Mouse (Mus musculus) testis, adult 2 months (tissue): Measurements from ENCODE around the gene Ralgds. TPM values are rescaled to one million over a fixed set of nuclear protein-coding genes. Genes with fewer than 3 reads are reported as not detected.
"Not testable (repeated sequence)": the region's sequence is repeated elsewhere in the genome, so short reads cannot be mapped to it uniquely, and the experiment has no call there.

Source experiments
- H3K27ac ChIP-seq: fragments of 200-500 bp; 2 replicates; pipeline ENCODE4 v1.5.1; 2012; ENCODE audit warnings: low read depth, low read length; ENCODE audit not compliant: control insufficient read depth, insufficient read depth
- H3K27me3 ChIP-seq: fragments of 200-500 bp; 2 replicates; pipeline ENCODE4 v1.6.1; 2012; ENCODE audit warnings: mild to moderate bottlenecking, low read length, moderate library complexity; ENCODE audit not compliant: control insufficient read depth, insufficient read depth
- H3K36me3 ChIP-seq: fragments of 200-500 bp; 2 replicates; pipeline ENCODE4 v1.6.1; 2012; ENCODE audit warnings: mild to moderate bottlenecking, low read length; ENCODE audit not compliant: control insufficient read depth, insufficient read depth
- H3K4me1 ChIP-seq: fragments of 200-500 bp; 2 replicates; pipeline ENCODE4 v1.6.1; 2012; ENCODE audit warnings: low read length; ENCODE audit not compliant: control insufficient read depth, insufficient read depth
- H3K4me3 ChIP-seq: fragments of 200-500 bp; 2 replicates; pipeline ENCODE4 v1.5.1; 2012; ENCODE audit warnings: low read depth, mild to moderate bottlenecking, low read length, moderate library complexity, mixed read lengths; ENCODE audit not compliant: control insufficient read depth
- CTCF ChIP-seq: fragments of 200-500 bp; IDR thresholded peaks from 2 replicates; pipeline ENCODE4 v1.5.1; 2012; ENCODE audit warnings: low read depth, mild to moderate bottlenecking, inconsistent platforms, low read length, moderate library complexity; ENCODE audit not compliant: control insufficient read depth, insufficient read depth, insufficient replicate concordance
- POLR2A ChIP-seq: fragments of 200-500 bp; IDR thresholded peaks from 2 replicates; pipeline ENCODE4 v1.6.1; 2012; ENCODE audit warnings: low read depth, mild to moderate bottlenecking, inconsistent platforms, low read length, moderate library complexity; ENCODE audit not compliant: control insufficient read depth
- polyA plus RNA-seq: library from polyadenylated mRNA; depleted of rRNA; stranded (reverse); fragments of >200 nt; gene quantifications from 2 replicates; pipeline ENCODE4 v1.2.3, GENCODE M21; 2012

Ralgds gene
- polyA plus RNA-seq, 1 experiment = 147 TPM

DNA sequence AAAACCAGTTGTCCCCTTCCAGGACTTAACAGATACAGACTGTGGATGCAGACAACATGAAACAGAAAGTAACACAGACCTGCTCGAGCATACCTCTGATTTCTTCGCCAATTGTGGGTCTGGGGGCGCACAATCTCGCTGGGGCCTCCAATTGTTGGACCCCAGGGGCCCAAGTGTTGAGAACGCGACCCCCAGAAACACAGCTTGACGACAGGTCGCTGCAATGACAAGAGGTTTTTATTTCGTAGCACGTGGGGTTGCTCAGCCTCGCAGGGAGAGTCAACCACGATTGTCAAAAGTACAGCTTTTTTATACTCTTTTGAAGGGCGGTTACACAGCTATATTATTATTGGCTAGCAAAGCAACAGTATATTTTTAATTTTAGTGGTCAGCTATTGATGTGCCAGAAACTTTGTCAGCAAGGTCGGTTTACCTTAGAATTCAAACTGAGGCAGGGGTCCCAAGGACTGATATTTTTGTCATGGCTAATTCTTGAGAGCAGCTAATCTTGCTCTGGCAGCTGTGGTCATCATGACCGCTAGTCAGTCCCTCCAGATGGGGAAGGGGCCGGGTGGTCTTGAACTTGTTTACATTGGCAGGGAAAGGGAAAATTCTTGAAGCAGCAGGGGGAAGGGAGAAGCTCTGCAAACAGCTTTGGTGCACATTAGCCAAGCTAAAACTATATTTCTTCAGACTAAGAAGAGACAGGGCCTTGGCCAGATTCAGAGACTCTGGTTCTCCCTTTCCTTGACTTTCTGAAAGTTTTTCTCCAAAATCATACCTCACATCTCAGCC lies 16.9 kb upstream of the Ralgds start:
- no peak overlapping the region for H3K4me3 ChIP-seq
- no peak for TF ChIP-seq POLR2A
- no peak for TF ChIP-seq CTCF
- no peaks in the 10 kb centered on the region for H3K27me3 ChIP-seq
- no peaks in the 10 kb centered on the region for H3K36me3 ChIP-seq
- no peaks in the 10 kb centered on the region for H3K4me1 ChIP-seq
- H3K27ac ChIP-seq = no peak overlapping the region

DNA sequence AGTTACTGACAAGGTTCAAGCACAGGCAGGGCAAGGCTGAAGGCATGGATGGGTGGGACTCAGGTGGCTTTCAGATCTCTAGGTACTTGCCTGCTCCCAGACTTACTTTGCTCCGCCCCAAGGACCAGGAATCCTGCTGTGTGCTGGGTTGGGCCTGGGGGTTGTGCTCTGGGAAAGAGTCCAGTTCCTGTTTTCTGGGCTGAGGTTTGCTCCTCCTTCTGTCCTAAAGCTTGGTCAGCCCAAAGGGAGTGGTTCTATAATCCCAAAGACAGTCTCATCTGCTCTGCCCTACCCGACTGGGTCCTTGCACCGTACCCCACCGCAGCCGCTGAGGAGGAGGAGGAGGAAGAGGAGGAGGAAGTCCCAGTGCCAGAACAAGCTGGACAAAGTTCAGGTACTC lies 16.3 kb upstream of the Ralgds start, which contains the start of gene Gbgt1:
Gene Gbgt1 (plus strand): TSS at position 221 of the 400 bp plus-strand sequence.
- H3K36me3 ChIP-seq = no peaks in the 10 kb centered on the region
- H3K4me1 ChIP-seq = no peaks in the 10 kb centered on the region
- TF ChIP-seq POLR2A (no peak), CTCF (no peak)
- no peak within 1 kb of the TSS for H3K4me3 ChIP-seq
- H3K27me3 ChIP-seq = no peaks in the 10 kb centered on the region
- no peak within 1 kb of the TSS for H3K27ac ChIP-seq

DNA sequence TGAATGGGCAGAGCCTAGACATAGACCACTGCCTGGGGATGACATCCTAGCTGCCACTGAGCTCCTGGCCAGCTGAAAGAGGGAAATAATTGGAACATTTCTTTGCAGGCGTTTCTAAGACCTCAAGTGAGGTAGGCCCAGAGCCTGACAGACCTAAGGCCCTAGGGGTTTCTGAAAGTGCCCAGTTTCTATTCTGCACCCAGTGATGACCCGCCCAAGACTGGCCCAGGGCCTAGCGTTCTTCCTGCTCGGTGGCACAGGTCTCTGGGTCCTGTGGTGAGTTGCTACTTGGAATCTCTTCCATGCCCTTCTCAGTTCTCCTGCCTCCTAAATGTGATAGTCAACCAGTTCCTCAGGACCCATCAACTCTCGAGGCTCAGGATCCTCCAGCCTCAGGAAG lies 15.4 kb upstream of the Ralgds start:
- Histone ChIP-seq H3K27me3 (no peaks in the 10 kb centered on the region), H3K4me1 (no peaks in the 10 kb centered on the region), H3K27ac (no peak overlapping the region), H3K4me3 (no peak overlapping the region), H3K36me3 (no peaks in the 10 kb centered on the region)
- TF ChIP-seq CTCF = no peak
- TF ChIP-seq POLR2A = no peak

DNA sequence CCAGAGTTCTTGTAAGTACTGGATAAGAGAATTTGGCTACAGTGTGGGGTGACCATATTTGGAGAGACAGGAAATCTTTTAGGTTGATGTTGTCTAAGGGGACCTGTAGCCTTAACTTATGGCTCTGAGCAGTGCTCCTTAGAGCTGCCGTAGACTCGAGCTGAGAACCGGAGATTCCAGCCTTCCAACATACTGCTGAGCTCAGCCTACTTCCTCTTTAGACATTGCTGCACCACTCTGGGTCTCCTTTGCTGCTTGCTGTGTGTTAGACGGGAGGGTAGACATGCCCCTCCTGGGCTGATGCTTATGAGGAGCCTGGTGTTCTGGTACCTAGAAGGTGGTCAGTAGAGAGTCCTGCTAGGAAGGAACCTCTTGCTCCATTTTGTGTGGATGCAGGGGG lies 14.5 kb upstream of the Ralgds start:
- no peaks in the 10 kb centered on the region for H3K36me3 ChIP-seq
- TF ChIP-seq POLR2A (no peak), CTCF (no peak)
- H3K4me1 ChIP-seq = no peaks in the 10 kb centered on the region
- no peak overlapping the region for H3K4me3 ChIP-seq
- no peak overlapping the region for H3K27ac ChIP-seq
- no peaks in the 10 kb centered on the region for H3K27me3 ChIP-seq

DNA sequence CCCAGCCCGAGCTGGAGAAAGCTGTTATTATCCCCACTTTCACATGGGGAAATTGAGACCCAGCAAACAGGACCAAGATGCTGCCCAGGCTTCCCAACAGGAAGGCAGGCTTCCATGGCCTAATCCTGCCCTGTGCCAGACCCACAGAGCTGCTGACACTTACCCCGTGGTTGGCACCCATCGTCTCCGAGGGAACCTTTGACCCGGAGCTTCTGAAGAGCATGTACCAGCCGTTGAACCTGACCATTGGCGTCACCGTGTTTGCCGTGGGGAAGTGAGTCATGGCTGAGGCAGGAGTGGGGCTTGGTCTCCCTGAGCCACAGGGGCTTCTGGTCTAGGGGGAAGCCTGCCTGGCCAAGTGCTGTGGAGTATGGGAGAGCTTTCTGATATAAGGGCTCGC lies 9.9 kb upstream of the Ralgds start:
- TF ChIP-seq CTCF = no peak
- no peak for TF ChIP-seq POLR2A
- no peak overlapping the region for H3K4me3 ChIP-seq
- H3K4me1 ChIP-seq = peaks cover 2% of the 10 kb centered on the region; the same call in 1 of the 2 replicates
- no peak overlapping the region for H3K27ac ChIP-seq
- no peaks in the 10 kb centered on the region for H3K36me3 ChIP-seq
- no peaks in the 10 kb centered on the region for H3K27me3 ChIP-seq

DNA sequence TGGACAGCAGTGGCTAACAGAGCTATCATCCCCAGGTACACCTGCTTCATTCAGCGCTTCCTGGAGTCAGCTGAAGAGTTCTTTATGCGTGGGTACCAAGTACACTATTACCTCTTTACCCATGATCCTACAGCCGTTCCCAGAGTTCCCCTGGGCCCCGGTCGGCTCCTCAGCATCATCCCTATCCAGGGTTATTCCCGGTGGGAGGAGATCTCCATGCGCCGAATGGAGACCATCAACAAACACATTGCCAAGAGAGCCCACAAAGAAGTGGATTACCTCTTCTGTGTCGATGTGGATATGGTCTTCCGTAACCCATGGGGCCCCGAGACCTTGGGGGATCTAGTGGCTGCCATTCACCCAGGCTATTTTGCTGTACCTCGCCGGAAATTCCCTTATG lies 8.2 kb upstream of the Ralgds start:
- H3K27ac ChIP-seq = no peak overlapping the region

DNA sequence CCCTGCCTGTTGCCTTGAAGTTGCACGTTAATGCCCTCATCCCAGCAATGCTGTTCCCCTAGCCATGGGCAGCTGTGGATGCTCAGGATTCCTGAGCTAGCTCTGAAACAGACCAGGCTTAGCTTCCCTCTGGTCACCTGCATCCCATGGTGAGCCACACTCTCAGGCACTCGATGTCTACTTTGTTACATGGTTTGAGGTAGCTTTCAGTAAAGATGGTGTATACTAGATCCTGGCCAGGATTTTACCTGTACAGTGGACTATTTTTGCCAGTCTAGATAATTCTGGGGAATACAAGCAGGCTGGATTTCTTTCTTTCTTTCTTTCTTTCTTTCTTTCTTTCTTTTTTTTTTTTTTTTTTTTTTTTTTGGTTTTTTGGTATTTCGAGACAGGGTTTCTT lies 7.1 kb upstream of the Ralgds start, which contains the start of gene Gm10134:
Gene Gm10134 (plus strand): TSS at position 301 of the 400 bp plus-strand sequence.
- no peaks in the 10 kb centered on the region for H3K36me3 ChIP-seq
- TF ChIP-seq POLR2A = no peak
- no peaks in the 10 kb centered on the region for H3K27me3 ChIP-seq
- no peak within 1 kb of the TSS for H3K27ac ChIP-seq
- H3K4me1 ChIP-seq = peaks cover 2% of the 10 kb centered on the region; the same call in 1 of the 2 replicates
- peak within 1 kb of the TSS; percentile 6 for H3K4me3 ChIP-seq

More for the DNA sequence above, 8.2 kb upstream of the Ralgds start:
- H3K4me1 ChIP-seq = peaks cover 2% of the 10 kb centered on the region; the same call in 1 of the 2 replicates
- H3K27me3 ChIP-seq = no peaks in the 10 kb centered on the region
- H3K36me3 ChIP-seq = no peaks in the 10 kb centered on the region
- peak overlapping the region; percentile 6 for H3K4me3 ChIP-seq
- TF ChIP-seq CTCF (no peak), POLR2A (no peak)

DNA sequence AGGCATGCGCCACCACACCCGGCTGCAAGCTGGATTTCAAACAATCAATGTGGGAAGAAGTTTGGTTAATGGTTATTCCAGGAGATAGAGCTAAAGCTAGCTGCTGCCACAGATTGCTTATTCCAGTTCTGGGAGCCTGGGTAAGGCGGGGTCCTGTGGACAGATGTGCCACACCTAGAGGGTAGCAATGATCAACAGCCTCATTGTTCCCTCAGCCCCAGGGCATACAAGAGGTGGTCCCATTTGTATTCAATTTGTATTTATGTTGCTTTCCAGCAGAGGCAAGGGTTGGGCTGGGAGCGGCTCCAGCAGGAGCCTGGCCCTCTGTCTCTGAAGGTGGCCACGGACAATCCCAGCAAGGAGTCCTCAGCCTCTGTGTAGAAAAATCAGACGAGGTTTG lies 6.6 kb upstream of the Ralgds start:
- H3K27ac ChIP-seq = no peak overlapping the region

DNA sequence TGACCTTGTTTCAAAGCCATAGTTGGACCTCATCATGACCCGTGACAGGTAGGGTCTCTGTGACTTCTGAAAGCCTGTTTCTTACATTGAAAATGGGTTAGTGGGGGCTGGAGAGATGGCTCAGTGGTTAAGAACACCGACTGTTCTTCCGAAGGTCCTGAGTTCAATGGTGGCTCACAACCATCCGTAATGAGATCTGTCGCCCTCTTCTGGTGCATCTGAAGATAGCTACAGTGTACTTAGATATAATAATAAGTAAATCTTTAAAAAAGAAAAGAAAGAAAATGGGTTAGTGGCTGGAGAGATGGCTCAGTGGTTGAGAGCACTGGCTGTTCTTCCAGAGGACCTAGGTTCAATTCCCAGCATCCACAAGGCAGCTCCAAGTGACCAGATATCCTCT lies 1.3 kb upstream of the Ralgds start:
- H3K4me1 ChIP-seq = peaks cover 27% of the 10 kb centered on the region
- H3K27ac ChIP-seq, H3K27me3 ChIP-seq, H3K4me3 ChIP-seq, H3K36me3 ChIP-seq: not testable (repeated sequence)

More for the DNA sequence above, 6.6 kb upstream of the Ralgds start:
- peaks cover 2% of the 10 kb centered on the region; the same call in 1 of the 2 replicates for H3K4me1 ChIP-seq
- TF ChIP-seq POLR2A (no peak), CTCF (no peak)
- no peaks in the 10 kb centered on the region for H3K36me3 ChIP-seq
- no peak overlapping the region for H3K4me3 ChIP-seq
- H3K27me3 ChIP-seq = no peaks in the 10 kb centered on the region
